Mouse (Mus musculus): ENCODE measurements around the gene Mical3. TPM values are rescaled to one million over a fixed set of nuclear protein-coding genes. Genes with fewer than 3 reads are reported as not detected.

Gene Mical3
- total and polyA plus RNA-seq, 2 experiments from 2014 or later = 30.8 to 94.8 TPM

GRCm38 (mm10) chr6:121176011-121176730 lies 45.4 kb upstream of the Mical3 start:
- no peak overlapping the region for H3K9ac ChIP-seq (replicated peaks; ENCODE audit: low read depth, low read length)
- no peaks in the 10 kb centered on the region for H3K27me3 ChIP-seq (ENCODE audit: control insufficient read depth, insufficient read depth, low read length)
- H3K9me3 ChIP-seq (replicated peaks; ENCODE audit: control insufficient read depth, low read length) = no peaks in the 10 kb centered on the region
- 0 out of 2 replicates have a peak, but pooled peaks cover 27% of the 10 kb centered on the region for H3K4me1 ChIP-seq (ENCODE audit: control insufficient read depth, insufficient read depth)
- no peak for TF ChIP-seq EP300 (IDR thresholded peaks at IDR 0.05; ENCODE audit: low read depth)
- no peak for TF ChIP-seq CTCF (IDR thresholded peaks at IDR 0.05; ENCODE audit: low read depth)
- H3K4me2 ChIP-seq (ENCODE audit: low read depth, low read length) = no peak overlapping the region
- no peak overlapping the region for H3K4me3 ChIP-seq (ENCODE audit: low read depth, low read length)
- ATAC-seq (ENCODE audit: insufficient read depth, low read depth) (no peak), DNase-seq (ENCODE audit: low spot score) (peak; percentile 7)
- WGBS = 53% methylated on average over 14 of the region's 14 CpGs
- H3K36me3 ChIP-seq (replicated peaks; ENCODE audit: control insufficient read depth, insufficient read depth, low read length) = no peaks in the 10 kb centered on the region
- no peak overlapping the region for H3K27ac ChIP-seq (ENCODE audit: low read depth)

GRCm38 (mm10) chr6:121174761-121175160 lies 44.0 kb upstream of the Mical3 start:
- 95% methylated on average over 6 of the region's 6 CpGs for WGBS
- Histone ChIP-seq H3K27ac (ENCODE audit: low read depth) (no peak overlapping the region), H3K4me2 (ENCODE audit: low read depth, low read length) (no peak overlapping the region), H3K27me3 (ENCODE audit: control insufficient read depth, insufficient read depth, low read length) (no peaks in the 10 kb centered on the region), H3K36me3 (replicated peaks; ENCODE audit: control insufficient read depth, insufficient read depth, low read length) (no peaks in the 10 kb centered on the region), H3K4me1 (ENCODE audit: control insufficient read depth, insufficient read depth) (peaks cover 38% of the 10 kb centered on the region), H3K9me3 (replicated peaks; ENCODE audit: control insufficient read depth, low read length) (no peaks in the 10 kb centered on the region), H3K4me3 (ENCODE audit: low read depth, low read length) (no peak overlapping the region), H3K9ac (replicated peaks; ENCODE audit: low read depth, low read length) (no peak overlapping the region)
- TF ChIP-seq CTCF (IDR thresholded peaks at IDR 0.05; ENCODE audit: low read depth) (no peak), EP300 (IDR thresholded peaks at IDR 0.05; ENCODE audit: low read depth) (no peak)
- DNase-seq (ENCODE audit: low spot score) (peak; percentile 14), ATAC-seq (ENCODE audit: insufficient read depth, low read depth) (no peak)

GRCm38 (mm10) chr6:121173471-121173870 lies 42.7 kb upstream of the Mical3 start:
- no peaks in the 10 kb centered on the region for H3K27me3 ChIP-seq (ENCODE audit: control insufficient read depth, insufficient read depth, low read length)
- ATAC-seq (ENCODE audit: insufficient read depth, low read depth) (peak; percentile 83), DNase-seq (ENCODE audit: low spot score) (peak; percentile 90)
- H3K4me2 ChIP-seq (ENCODE audit: low read depth, low read length) = 0 out of 2 replicates have a peak overlapping the region, but pooled peaks have one; percentile 15
- no peak for TF ChIP-seq CTCF (IDR thresholded peaks at IDR 0.05; ENCODE audit: low read depth)
- TF ChIP-seq EP300 (IDR thresholded peaks at IDR 0.05; ENCODE audit: low read depth) = no peak
- peak overlapping the region; percentile 91 for H3K27ac ChIP-seq (ENCODE audit: low read depth)
- H3K9me3 ChIP-seq (replicated peaks; ENCODE audit: control insufficient read depth, low read length) = no peaks in the 10 kb centered on the region
- no peak overlapping the region for H3K4me3 ChIP-seq (ENCODE audit: low read depth, low read length)
- 20% methylated on average over 5 of the region's 5 CpGs for WGBS
- no peaks in the 10 kb centered on the region for H3K36me3 ChIP-seq (replicated peaks; ENCODE audit: control insufficient read depth, insufficient read depth, low read length)
- H3K4me1 ChIP-seq (ENCODE audit: control insufficient read depth, insufficient read depth) = peaks cover 38% of the 10 kb centered on the region
- 0 out of 2 replicates have a peak overlapping the region, but pooled peaks have one; percentile 23 for H3K9ac ChIP-seq (replicated peaks; ENCODE audit: low read depth, low read length)

- Histone ChIP-seq H3K9me3 (replicated peaks; ENCODE audit: control insufficient read depth, low read length) (no peaks in the 10 kb centered on the region), H3K36me3 (replicated peaks; ENCODE audit: control insufficient read depth, insufficient read depth, low read length) (no peaks in the 10 kb centered on the region), H3K27me3 (ENCODE audit: control insufficient read depth, insufficient read depth, low read length) (no peaks in the 10 kb centered on the region), H3K4me2 (ENCODE audit: low read depth, low read length) (no peak overlapping the region), H3K9ac (replicated peaks; ENCODE audit: low read depth, low read length) (no peak overlapping the region), H3K27ac (ENCODE audit: low read depth) (peak overlapping the region; percentile 91), H3K4me3 (ENCODE audit: low read depth, low read length) (no peak overlapping the region), H3K4me1 (ENCODE audit: control insufficient read depth, insufficient read depth) (peaks cover 35% of the 10 kb centered on the region)
- ATAC-seq (ENCODE audit: insufficient read depth, low read depth) (peak; percentile 83), DNase-seq (ENCODE audit: low spot score) (peak; percentile 91)
- no peak for TF ChIP-seq CTCF (IDR thresholded peaks at IDR 0.05; ENCODE audit: low read depth)
- TF ChIP-seq EP300 (IDR thresholded peaks at IDR 0.05; ENCODE audit: low read depth) = peak; percentile 96
- WGBS = 25% methylated on average over 6 of the region's 6 CpGs
Observed at GRCm38 (mm10) chr6:121171102-121171501, 40.3 kb upstream of the Mical3 start.

GRCm38 (mm10) chr6:121167381-121167975 lies 36.7 kb upstream of the Mical3 start:
- WGBS = 77% methylated on average over 7 of the region's 7 CpGs
- no peak for ATAC-seq (ENCODE audit: insufficient read depth, low read depth)
- H3K4me2 ChIP-seq (ENCODE audit: low read depth, low read length) = no peak overlapping the region
- no peak overlapping the region for H3K27ac ChIP-seq (ENCODE audit: low read depth)
- TF ChIP-seq CTCF (IDR thresholded peaks at IDR 0.05; ENCODE audit: low read depth) (no peak), EP300 (IDR thresholded peaks at IDR 0.05; ENCODE audit: low read depth) (no peak)
- no peak for DNase-seq (ENCODE audit: low spot score)
- H3K4me3 ChIP-seq (ENCODE audit: low read depth, low read length) = no peak overlapping the region
- no peaks in the 10 kb centered on the region for H3K9me3 ChIP-seq (replicated peaks; ENCODE audit: control insufficient read depth, low read length)
- H3K36me3 ChIP-seq (replicated peaks; ENCODE audit: control insufficient read depth, insufficient read depth, low read length) = no peaks in the 10 kb centered on the region
- H3K9ac ChIP-seq (replicated peaks; ENCODE audit: low read depth, low read length) = no peak overlapping the region
- peaks cover 30% of the 10 kb centered on the region for H3K4me1 ChIP-seq (ENCODE audit: control insufficient read depth, insufficient read depth)
- no peaks in the 10 kb centered on the region for H3K27me3 ChIP-seq (ENCODE audit: control insufficient read depth, insufficient read depth, low read length)

All from heart, postnatal 0 days (tissue).